Mouse (Mus musculus) intestine, postnatal 0 days (tissue): ENCODE measurements around the gene Pnpla8. TPM values are rescaled to one million over a fixed set of nuclear protein-coding genes. Genes with fewer than 3 reads are reported as not detected.

Experiments used
- ATAC-seq: fragments of 200-750 bp; cut with Nextera tagmentation; 2 replicates; pipeline ENCODE4 v1.8.0; 2017; ENCODE audit warnings: mild to moderate bottlenecking, moderate TSS enrichment, moderate library complexity
- H3K27ac ChIP-seq: fragments of 300-500 bp; sonication (generic); 2 replicates; pipeline ENCODE4 v1.5.1; 2014; ENCODE audit warnings: mild to moderate bottlenecking, low read depth, low read length, moderate library complexity
- H3K27me3 ChIP-seq: fragments of 300-500 bp; sonication (generic); replicated peaks from 2 replicates; pipeline ENCODE4 v1.6.1; 2014; ENCODE audit warnings: low read length, mixed read lengths; ENCODE audit not compliant: control insufficient read depth, insufficient read depth
- H3K36me3 ChIP-seq: fragments of 300-500 bp; sonication (generic); 2 replicates; pipeline ENCODE4 v1.6.1; 2014; ENCODE audit warnings: mild to moderate bottlenecking, moderate library complexity; ENCODE audit not compliant: control insufficient read depth, insufficient read depth
- H3K4me1 ChIP-seq: fragments of 300-500 bp; sonication (generic); replicated peaks from 2 replicates; pipeline ENCODE4 v1.6.1; 2014; ENCODE audit warnings: antibody characterized with exemption, low read length, mixed read lengths; ENCODE audit not compliant: control insufficient read depth, insufficient read depth
- H3K4me2 ChIP-seq: fragments of 300-500 bp; sonication (generic); replicated peaks from 2 replicates; pipeline ENCODE4 v1.6.1; 2014; ENCODE audit warnings: low read depth, mild to moderate bottlenecking, moderate library complexity
- H3K4me3 ChIP-seq: fragments of 300-500 bp; sonication (generic); 2 replicates; pipeline ENCODE4 v1.5.1; 2014; ENCODE audit warnings: low read depth, low read length
- H3K9ac ChIP-seq: fragments of 300-500 bp; sonication (generic); 2 replicates; pipeline ENCODE4 v1.6.1; 2014; ENCODE audit warnings: mild to moderate bottlenecking, low read depth, low read length
- H3K9me3 ChIP-seq: fragments of 300-500 bp; sonication (generic); 2 replicates; pipeline ENCODE4 v1.6.1; 2016; ENCODE audit warnings: mixed run types; ENCODE audit not compliant: control insufficient read depth
- CTCF ChIP-seq: sonication (generic); IDR thresholded peaks from 2 replicates; pipeline ENCODE4 v1.5.1; 2016; ENCODE audit warnings: low read depth, mild to moderate bottlenecking, control low read depth, antibody characterized with exemption, moderate library complexity
- WGBS: fragments of 180-500 bp; shearing (Covaris S2); extraction: QIAGEN DNeasy Blood & Tissue Kit; methylation state at CpG from one replicate; pipeline ENCODE4 v1.1.7; 2014; 5-methylcytosine and 5-hydroxymethylcytosine counted together
- microRNA-seq: library from miRNA; unstranded; fragments of <30 nt; microRNA quantifications from one replicate; pipeline ENCODE4, GENCODE M21; 2016
- polyA plus RNA-seq: library from polyadenylated mRNA; unstranded; fragments of >200 nt; fragmentation: Nextera tagmentation; extraction: Ambion mirVana; gene quantifications from 2 replicates; pipeline ENCODE4 v1.2.1, GENCODE M21; 2015

Gene Pnpla8
- polyA plus RNA-seq, 1 experiment from 2014 or later = 55.2 TPM

- TF ChIP-seq CTCF = no peak
- Histone ChIP-seq H3K4me1 (no peaks in the 10 kb centered on the region), H3K36me3 (no peaks in the 10 kb centered on the region), H3K4me2 (no peak overlapping the region), H3K9ac (no peak overlapping the region), H3K4me3 (no peak overlapping the region), H3K9me3 (no peaks in the 10 kb centered on the region), H3K27ac (no peak overlapping the region), H3K27me3 (no peaks in the 10 kb centered on the region)
- 95% methylated on average over 1 of the region's 1 CpGs for WGBS
- no peak for ATAC-seq
Observed at GRCm38 (mm10) chr12:44357881-44358280, 136.7 kb downstream of the Pnpla8 start.

GRCm38 (mm10) chr12:44371076-44371710 lies 150.0 kb downstream of the Pnpla8 start:
- no peaks in the 10 kb centered on the region for H3K27me3 ChIP-seq
- no peak overlapping the region for H3K4me2 ChIP-seq
- no peaks in the 10 kb centered on the region for H3K4me1 ChIP-seq
- ATAC-seq = no peak
- no peak overlapping the region for H3K27ac ChIP-seq
- TF ChIP-seq CTCF = no peak
- H3K9ac ChIP-seq = no peak overlapping the region
- H3K9me3 ChIP-seq = no peaks in the 10 kb centered on the region
- H3K4me3 ChIP-seq = no peak overlapping the region
- WGBS = 65% methylated on average over 3 of the region's 3 CpGs
- no peaks in the 10 kb centered on the region for H3K36me3 ChIP-seq

Small RNA genes within 50 kb of the gene (microRNA-seq; reads per million reads assigned to microRNA genes)
- gene Mir5627 = not detected

Other genes starting within 250 kb of the Pnpla8 start
- gene Dnajb9, start 11.0 kb upstream of the Pnpla8 start, polyA plus RNA-seq = 81.2 and 85.6 TPM in 2 replicates
- gene Nrcam, start 107.5 kb downstream of the Pnpla8 start, polyA plus RNA-seq = 1.1 and 1.7 TPM in 2 replicates